Mouse (Mus musculus): ENCODE measurements at regions not wholly inside any gene's neighbourhood (a gene's known extent, or its start where the extent isn't known, plus 50 kb on each side); places are given as distances from the start of the nearest gene placed in this dataset.
A peak's percentile ranks its signal among the peaks of the same experiment; 100 is the strongest.

DNA sequence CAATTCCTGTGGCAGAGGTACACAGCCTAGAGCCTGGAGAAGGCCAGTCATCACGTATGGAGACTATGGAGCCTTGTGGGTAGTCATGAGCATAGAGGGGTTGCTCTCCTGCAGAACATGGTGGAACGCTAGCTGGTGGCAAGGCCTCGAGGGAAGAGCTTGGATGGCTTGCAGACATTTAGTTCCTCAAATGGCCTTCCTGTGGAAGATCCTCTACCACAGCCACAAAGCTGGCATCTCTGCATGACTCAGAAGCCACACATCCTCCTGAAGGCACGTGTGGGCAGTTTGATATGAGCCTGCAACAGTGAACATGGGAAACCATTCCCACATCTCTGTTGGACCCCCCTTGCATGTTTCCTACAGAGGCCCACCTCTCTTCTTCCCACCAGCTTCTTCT lies 547.9 kb upstream of the Lrrc6 start:
- DNase-seq (ENCODE audit: low read depth, low spot score) = no peak

DNA sequence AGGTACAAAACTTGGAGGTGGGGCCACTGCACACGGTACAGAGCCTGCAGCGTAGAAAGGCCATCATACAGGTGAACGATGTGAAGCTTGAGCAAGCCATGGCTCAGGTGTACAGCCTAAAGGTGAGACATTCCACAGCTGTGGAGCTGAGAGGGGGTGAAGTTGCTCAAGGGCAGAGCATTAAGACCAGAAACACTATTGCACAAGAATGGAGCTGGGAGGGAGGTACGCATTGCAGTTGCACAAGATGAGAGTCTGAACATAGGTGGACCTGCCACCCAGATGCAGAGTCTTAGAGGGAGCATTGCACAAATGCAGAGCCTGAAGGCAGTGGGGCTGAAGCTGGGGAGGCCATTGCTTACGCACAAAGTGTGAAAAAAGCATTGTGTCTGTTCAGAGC lies 547.4 kb upstream of the Lrrc6 start:
- no peak for DNase-seq (ENCODE audit: low read depth, low spot score)

DNA sequence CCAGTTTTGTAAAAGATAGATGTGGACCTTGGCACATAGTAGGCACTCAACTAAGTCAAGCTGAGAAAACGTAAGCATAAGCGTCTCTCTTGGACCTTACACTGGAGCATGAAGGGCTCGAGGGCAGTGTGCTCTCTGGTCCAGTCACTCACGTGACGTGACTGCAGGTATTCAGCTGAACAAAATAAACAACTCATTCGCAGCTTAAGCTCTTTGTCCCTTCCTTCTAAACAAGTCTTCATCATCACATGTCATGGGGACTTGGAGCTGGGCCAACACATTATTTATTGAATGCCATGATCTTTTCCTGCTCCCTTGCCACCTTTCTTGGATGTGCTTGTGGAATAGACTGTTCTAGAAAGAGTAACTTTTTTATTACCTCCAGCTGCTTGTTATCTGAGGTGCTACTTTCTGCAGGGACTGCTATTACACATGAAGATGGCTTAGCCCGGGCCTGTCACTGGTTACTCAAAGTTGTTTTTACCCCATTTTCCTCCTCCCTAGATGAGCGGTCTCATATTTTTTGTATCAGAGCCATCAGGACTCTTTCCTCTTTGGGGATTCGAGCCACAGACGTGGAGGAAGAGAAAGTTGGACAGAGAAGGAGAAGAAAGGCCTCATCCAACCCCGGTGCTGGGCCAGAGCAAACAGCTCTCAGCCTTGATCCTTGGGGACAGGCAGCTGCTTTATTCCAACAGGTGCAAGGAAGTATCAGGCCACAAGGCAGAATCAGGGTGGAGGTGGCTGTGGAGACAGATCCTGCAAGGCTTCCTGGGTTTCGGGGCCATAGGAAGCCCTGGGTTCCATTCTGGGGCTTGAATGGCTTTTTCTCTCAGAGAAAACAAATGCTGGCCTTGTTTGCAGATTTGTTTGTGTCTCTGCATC lies 545.5 kb upstream of the Lrrc6 start:
- DNase-seq (ENCODE audit: low read depth, low spot score) = no peak

DNA sequence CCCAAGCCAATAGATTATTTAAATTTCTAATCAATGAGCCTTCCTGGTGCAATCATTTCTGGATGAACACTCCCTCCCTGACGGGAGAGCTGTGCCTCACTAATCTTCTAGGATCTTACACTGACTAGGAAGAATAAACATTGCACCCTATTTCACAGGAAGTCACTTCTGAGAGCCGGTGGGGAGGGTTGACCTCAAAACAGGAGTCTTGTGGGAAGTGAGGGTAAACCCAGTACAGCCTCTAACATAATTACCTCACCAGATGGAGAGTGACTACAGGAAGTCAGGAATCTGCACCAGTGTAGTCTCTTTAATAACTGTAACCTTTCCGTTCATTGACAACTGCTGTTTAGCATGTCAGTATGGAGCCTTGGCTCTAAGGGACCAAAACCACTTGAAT lies 544.6 kb upstream of the Lrrc6 start:
- peak; percentile 58 for DNase-seq (ENCODE audit: low read depth, low spot score)

DNA sequence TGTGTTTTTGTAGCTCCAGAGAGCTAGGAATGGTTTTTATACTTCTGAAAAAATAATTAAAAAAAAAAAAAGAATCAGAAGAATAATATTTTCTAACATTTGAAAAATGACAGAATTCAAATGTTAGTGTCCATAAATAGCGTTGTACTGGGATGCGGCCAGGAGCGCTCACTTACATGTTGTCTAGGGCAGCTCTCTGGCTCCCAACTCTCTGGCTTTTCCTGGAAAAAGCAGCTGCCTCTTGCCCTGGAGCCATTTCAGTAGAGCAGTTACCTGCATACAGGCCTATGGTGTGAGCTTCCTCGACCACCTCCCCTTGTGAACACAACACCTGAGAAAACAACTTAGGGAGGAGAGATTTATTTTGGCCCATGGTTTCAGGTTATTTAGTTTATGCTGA lies 544.1 kb upstream of the Lrrc6 start:
- DNase-seq (ENCODE audit: low read depth, low spot score) = no peak

DNA sequence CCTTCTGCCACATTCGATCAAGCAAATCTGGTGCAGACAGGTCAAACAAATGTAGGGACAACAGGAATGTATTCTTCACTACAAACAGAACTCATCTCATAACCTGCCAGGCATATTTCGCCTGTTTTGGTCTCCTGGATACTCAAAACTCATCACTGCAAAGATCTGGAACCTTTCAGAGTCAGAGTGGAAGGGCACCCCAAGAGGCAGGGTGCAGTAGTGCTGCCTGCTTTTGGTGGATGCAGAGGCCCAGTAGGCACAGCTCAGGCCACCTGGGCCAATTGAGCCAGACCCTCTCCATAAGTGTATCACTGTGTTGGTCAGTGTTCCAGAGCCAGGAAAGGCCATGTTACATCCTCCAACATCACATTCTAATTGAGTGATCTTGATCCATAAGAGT lies 541.4 kb upstream of the Lrrc6 start:
- peak; percentile 36 for DNase-seq (ENCODE audit: low read depth, low spot score)

DNA sequence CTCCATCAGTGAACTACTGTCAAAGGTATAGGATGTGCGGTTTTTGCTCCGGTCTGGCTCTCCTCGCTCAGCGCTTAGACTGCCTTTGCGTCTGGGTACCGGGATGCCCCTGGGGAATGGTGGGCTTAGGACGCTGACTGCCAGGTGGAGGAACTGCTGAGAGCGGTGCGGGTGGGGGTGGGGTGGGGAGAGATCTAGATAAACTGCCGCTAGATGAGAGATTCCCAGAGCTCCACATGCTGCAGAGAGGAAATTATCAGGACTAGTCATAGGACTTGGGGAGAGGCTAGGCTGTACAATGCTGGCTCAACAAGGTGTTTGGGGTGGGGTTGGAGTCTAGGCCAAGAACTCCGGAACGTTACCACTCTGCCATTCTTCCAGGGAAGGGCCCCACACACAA lies 539.5 kb upstream of the Lrrc6 start:
- peak; percentile 22 for DNase-seq (ENCODE audit: low read depth, low spot score)

DNA sequence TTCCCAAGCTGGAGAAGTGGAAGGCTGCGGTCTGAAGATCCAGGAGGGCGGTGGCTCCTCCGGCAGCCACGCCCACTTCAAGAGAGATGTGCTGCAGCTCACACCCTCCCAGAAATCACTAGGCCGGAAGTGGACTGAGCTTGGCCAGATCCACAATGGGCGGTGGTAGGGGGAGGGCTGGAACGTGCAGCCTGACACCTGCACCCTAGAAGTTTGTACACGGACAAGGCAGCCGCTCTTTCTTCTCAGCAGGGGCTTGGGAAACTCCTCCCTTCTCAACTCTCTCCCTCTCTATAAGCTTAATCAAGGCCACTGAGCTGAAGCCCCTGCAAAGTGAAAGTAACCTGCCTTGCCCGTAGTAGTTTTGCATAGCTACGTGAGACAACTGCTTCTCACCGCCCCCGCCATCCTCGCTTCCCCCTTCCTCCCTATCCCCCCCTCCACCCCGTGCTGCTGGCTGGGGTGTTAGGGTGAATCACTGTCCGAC lies 538.8 kb upstream of the Lrrc6 start:
- DNase-seq (ENCODE audit: low read depth, low spot score) = peak; percentile 84

DNA sequence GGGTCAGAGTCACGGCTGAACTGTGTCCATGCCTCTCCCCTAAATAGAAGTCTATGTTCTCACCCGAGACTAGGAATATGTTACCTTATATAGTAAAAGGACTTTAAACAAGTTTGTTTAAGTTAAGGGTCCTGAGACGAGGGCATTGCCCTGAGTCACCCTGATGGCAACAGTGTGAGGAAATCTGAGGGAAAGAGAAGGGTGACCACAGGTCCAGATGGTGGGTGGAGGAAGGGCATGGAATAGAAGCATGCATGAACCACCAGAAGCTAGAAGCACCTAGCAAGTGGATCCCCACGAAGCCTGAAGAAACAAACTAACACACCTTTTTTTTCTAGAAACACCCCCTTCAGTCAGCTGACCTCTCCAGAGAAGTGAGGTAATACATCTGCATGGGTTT lies 536.9 kb upstream of the Lrrc6 start:
- DNase-seq (ENCODE audit: low read depth, low spot score) = no peak

DNA sequence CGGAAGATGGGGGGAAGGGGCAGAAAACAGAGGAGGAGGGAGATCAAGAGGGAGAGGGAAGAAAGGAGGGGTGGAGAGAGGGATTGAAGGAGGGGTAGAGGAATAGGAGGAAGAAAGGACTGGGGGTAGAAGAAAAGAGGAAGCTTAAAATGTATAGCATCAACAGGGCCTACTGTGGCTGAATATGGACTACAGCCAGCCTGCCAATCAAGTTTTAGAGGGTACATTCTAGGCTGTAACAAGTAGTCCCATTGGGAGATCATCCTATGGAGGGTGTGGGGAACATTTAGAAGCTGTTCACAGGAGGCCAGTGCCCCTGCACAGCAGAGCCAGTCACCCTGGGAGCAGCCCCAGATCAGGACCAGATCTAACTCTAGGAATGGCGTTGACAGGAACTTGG lies 535.6 kb upstream of the Lrrc6 start:
- no peak for DNase-seq (ENCODE audit: low read depth, low spot score)

DNA sequence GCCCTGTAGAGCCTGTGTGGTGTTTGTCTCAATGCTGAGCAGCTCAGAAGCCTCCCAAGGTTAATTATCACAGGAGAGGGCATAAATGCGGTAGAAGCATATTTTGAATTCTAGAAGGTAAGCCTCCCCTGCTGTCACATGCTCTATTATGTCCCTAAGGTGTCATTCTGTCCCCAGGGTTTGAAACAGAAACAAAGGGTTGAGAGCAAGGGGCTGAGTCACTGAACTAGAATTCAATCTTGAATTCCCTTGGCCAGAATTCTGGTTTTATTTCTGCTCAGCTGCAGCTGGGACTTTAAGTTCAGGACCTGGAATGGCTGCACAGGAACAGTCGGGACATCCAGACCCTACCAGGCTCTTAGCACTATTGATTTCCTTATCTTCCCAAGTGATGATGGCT lies 533.2 kb upstream of the Lrrc6 start:
- DNase-seq (ENCODE audit: low read depth, low spot score) = no peak

DNA sequence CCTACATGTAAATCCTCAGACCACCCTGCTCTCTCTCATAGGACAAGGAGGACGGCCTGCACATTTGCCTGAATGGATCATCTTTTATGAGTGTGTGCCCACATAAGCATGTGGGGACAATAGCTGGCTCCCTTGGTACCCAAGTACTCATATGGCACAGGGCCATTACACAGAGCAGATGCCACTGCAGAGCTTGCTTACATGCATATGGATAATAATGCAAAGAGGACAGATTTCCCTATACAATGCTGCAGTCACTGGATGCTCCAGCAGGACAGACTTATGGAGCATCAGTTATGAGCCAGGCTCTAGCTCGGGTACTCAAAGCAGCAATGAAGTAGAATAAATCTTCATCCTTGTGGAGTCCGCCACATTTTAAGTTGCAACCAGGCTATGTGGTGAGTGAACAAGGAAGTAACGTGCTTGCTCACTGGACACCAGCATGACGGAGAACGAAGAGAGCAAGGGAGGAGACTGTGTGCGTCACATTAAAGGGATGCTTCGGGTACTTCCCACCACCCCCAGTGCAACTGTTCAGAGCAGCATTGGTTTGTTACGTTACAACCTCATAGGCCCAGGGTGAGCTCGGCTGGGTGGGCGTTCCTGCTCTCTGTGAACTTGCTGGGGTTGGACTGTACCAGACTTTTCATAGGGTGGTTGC lies 531.3 kb upstream of the Lrrc6 start:
- no peak for DNase-seq (ENCODE audit: low read depth, low spot score)

DNA sequence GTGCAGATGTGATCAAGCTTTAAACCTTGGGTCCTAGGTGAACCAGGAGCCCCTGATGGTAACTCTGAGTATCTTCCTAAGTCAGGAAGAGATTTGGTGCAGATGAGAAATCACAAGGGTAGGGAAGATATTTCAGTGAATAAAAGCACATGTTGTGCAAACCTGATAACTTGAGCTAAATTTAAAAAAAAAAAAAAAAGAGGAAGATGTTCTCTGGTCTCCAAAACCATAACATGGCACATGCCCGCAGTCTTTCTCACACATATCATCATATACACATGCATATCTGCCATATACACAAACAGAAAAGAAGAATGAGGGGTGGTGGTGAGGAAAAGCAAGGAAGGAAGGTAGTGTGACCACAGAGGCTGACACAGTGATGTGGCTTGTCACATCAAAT lies 530.3 kb upstream of the Lrrc6 start:
- no peak for DNase-seq (ENCODE audit: low read depth, low spot score)

DNA sequence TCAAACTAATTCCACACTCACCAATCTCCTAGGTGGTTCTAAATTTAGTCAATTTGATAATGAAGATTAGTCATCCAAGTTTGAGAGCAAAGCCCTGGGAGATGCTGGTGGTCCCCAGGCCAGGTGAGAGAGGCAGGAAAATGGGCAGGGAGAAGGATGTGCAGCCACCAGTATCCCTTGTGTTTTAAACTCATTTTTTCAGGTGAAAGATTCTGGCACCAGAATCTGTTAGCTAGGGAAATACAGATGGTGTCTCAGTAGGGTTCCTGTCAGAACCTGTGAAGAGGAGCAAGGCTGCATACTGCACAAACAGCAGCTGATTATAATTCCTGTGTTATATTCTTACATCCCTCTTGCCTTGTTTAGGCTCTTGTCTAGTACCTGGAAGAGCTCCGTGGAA lies 527.5 kb upstream of the Lrrc6 start:
- DNase-seq (ENCODE audit: low read depth, low spot score) = no peak

DNA sequence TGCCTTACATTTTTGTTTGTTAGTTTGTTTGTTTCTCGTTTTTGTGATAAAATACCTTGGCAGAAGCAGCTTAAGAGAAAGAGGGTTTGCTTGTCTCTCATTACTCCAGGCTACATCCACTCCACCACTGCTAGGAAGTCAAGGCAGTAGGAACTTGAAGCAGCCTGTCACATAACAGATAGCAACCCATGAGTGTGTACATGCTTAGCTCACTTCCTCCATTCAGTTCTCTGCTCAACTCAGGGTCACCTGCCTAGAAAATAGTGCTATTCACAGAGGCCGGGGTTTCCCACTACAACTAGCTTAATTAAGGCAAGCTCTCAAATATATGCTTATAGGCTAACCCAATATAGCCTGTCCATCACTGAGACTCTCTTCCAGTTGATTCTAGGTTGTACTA lies 527.0 kb upstream of the Lrrc6 start:
- DNase-seq (ENCODE audit: low read depth, low spot score) = no peak

DNA sequence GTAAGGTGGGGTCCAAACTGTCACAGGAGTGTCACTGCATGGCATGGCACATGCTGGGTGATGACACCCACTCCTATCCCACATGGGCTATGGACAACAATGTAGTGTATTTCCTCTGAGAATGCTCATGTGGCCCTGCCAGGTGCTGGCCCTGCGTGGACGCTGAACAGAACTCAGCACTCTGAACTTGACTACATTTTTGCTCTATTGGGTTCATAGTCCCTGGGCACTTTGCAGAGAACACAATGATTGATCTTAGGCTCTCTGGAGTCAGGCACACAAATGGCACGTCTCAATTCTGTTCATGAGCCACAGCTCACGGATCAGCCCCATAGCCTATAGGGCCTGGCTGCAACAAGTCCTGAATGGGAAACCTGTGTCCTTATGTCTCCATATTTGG lies 525.0 kb upstream of the Lrrc6 start:
- no peak for DNase-seq (ENCODE audit: low read depth, low spot score)

DNA sequence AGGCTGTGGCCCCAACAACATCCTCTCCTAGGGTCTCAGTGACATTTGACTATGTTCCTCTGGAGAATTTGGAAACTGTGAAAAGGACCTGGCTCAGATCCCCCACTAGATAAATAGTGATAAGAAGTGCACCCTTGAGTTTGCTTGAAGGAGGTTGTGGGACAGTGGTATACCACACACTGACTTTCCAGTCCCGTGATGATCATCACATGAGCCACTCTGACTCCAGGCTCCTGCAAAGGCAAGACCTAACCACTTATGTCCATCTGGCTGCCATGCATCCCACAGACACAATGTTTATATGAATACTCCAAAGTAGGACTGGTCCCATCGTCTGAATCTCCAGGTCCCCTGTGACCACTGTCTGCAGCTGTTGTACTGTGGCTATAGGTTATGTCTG lies 523.7 kb upstream of the Lrrc6 start:
- DNase-seq (ENCODE audit: low read depth, low spot score) = peak; percentile 33

DNA sequence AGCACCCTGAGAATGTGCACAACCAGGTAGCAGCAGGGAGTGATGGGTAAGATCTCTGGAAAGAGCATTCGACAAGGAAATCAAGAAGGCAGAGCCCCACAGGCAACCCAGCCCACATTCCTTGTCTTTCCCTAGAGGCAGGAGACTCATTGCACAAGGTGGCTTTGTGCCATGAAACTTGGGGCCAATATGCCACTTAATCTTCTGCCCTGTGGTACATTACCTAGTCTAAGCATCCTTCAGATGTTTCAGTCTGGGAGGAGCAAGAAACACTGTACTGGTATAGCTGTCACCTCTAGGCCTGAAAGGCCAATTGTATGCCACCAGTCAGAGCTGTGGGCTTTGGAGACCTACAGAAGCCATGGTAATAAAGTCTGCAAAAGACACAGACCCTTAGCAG lies 522.4 kb upstream of the Lrrc6 start:
- DNase-seq (ENCODE audit: low read depth, low spot score) = no peak

DNA sequence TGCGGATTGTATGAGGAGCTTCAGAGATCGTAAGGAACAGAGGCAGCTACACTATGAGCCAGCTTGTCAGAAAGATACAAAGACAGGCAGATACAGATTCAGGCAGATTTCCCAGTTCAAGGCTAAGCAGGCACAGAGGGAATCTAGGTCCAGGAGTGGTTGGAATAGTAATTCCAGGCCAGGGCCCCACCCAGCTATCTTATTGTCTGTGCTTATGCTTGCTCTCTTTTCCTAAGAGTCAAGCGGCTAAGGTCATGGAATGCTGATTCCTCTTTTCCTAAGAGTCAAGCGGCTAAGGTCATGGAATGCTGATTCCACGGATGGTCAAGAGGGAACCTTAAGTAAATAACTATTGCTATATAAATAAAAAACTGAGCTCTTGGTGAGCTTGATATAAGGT lies 520.7 kb upstream of the Lrrc6 start:
- DNase-seq (ENCODE audit: low read depth, low spot score) = no peak

DNA sequence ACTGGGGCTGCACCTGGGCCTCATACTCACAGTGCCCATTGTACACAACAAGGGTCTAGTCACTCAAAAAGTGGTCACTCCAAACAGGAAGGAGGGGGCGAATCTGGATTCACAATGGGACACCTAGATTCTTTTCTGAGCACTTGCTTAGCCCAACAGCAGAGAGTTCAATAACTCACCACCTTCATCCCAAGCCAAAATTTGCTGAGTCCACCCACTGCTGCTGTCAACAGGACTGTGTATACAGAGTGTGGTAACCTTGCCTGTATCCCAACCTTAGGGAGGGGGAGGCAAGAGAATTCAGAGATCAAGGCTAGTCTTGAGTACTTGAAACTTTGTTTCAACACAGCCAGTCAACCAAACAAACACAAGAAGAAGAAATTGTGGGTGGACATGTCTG lies 519.2 kb upstream of the Lrrc6 start:
- DNase-seq (ENCODE audit: low read depth, low spot score) = no peak

DNA sequence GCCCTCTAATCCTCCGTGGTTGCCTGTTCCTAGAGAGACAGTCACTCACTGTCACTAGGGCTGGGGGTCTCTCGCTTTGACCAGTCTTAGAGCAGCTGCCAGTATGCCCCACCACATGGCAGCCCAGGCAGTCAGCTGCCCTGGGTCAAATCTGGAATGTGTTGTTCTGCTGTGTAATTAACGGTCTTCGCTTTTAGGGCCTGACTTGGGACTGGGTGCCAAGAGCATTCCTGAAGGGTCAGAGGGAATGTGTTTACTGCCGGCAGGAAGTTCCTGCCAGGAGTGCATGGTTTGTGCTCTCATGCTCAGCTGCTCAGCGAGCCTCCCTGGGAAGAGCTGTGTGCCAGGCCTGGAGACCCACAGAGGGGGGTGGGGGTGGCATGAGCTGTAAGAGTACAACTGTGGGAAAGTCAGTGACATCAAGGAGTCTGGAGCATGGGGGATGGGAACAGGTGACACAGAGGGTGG lies 518.5 kb upstream of the Lrrc6 start:
- no peak for DNase-seq (ENCODE audit: low read depth, low spot score)

Data from CD4-positive helper T cell, adult 2 months (primary cell).